Mouse (Mus musculus): ENCODE measurements around the gene Ms4a2.

Gene Ms4a2

DNA sequence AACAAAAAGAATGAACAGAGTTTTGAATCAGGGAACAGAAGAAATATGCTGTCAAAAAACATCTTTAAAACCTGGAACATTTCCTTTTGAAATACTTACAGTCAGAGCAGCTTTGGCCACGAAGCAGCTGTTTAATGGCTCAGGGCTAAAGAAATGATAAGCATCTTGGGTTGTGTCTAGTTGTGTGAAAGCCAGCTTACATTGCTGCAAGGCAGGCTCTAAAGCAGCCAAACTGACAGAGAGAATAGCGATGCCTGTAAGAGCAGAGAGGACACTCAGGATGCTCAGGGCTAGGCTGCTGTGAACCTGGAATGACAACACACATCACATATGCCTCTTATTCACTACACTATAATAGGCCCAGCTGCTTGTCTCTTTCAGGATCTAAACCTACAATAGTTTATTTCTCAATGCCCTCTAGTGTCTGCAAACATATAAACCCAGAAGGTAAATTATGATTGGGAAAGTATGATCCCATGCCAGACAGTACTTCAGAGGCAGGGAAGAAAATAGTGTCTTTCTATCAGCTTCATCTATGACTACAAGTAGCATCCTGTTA is 33.5 kb downstream of the Ms4a2 start:
- no peak for DNase-seq (ENCODE audit: low spot score in 2 of 2)

DNA sequence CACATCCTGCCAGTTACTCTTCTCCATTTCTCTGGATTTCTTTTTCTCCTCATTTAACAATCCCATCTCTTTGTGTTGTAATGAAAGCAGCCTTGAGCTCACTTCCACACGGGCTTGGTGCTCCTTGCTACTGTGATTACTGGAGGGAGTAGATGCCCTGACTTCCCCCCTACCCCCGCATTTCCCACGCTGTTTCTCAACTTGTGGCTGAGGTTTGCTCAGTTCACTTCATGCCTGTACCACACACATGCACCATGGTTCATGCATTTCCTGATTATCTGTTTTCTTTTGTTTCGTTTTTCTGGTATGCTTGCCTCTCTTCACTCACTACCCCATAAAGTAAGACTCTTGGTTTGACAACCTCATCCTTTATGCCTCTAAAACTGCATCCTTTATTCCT is 34.3 kb downstream of the Ms4a2 start:
- DNase-seq (ENCODE audit: low spot score in 2 of 2), result peak; percentile 25 to 35

DNA sequence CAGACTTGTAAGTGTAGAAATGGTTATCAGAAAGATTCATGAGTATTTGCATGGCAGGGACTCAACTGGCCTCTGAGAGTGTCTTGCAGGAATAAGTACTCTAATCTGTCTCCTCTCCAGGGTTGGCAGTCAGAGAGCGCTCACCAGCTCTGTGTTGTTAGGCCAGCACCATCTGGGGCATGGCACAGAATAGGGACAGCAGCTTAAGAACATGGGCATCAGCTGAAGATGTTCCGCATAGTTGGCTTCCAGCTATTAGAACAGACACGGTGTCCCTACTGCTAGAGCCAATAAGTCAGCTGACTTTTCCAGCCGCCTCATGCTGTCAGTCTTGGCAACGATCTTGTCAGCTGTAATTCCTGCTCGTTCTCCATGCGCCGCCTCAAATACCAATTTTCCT is 48.6 kb downstream of the Ms4a2 start:
- no peak for DNase-seq (ENCODE audit: low spot score in 2 of 2)

Measured in thymus, postnatal 10 days (tissue).